Mouse (Mus musculus): ENCODE results near the gene Tob2.
A peak's percentile ranks its signal among the peaks of the same experiment; 100 is the strongest.

The Tob2 gene

DNA sequence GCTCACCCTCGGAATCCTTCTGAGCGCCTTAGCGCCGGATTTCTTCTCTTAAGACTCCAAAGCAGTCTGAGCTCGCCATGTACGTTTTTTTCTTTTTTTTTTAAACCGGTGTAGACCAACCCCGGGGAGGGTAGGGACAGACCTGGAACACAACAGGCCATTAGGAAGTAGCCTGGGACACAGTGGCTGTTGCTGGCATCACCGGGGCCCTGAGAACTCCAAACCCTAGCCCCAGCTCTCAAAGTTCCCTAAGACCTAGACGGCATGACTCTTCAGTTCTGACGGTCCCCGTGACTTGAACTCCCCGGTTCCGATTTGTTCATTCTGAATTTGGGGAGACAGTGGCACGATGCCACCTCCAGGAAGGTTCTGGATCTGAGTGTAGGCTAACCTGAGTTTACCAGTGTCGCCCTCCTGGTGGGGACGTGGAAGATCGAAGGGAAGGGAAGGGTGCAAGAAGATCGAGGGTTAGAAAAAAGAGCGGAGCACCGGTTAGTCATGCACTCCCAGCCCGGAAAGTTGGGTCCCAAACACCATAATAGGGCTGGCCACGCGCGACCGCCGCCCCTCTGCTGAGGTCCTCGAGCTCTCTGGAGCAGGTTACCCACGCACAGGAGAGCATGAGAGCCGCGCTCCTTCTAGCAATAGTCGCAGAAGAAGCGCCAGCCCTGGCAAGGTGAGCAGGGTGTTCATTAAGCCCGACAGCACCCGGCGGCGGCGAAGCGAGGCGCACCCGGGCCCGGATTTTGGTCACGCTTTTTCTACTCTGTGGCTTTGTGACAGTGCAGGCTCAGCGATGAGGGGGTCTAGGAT lies at the start of gene Tob2:
Gene Tob2, minus strand, starts transcription at position 280 of the 813 bp plus-strand sequence.
- peak; percentile 73 to 76 for DNase-seq (ENCODE audit: low spot score in 2 of 2)

GRCm38 (mm10) chr15:81907953-81908352 lies 49.4 kb upstream of the Tob2 start:
- DNase-seq (ENCODE audit: low spot score in 2 of 2), result no peak

GRCm38 (mm10) chr15:81904939-81905338 lies 46.3 kb upstream of the Tob2 start:
- DNase-seq (ENCODE audit: low spot score in 2 of 2), result peak; percentile 68 to 88

GRCm38 (mm10) chr15:81898751-81899150 lies 40.2 kb upstream of the Tob2 start:
- DNase-seq (ENCODE audit: low spot score in 2 of 2), result no peak

DNA sequence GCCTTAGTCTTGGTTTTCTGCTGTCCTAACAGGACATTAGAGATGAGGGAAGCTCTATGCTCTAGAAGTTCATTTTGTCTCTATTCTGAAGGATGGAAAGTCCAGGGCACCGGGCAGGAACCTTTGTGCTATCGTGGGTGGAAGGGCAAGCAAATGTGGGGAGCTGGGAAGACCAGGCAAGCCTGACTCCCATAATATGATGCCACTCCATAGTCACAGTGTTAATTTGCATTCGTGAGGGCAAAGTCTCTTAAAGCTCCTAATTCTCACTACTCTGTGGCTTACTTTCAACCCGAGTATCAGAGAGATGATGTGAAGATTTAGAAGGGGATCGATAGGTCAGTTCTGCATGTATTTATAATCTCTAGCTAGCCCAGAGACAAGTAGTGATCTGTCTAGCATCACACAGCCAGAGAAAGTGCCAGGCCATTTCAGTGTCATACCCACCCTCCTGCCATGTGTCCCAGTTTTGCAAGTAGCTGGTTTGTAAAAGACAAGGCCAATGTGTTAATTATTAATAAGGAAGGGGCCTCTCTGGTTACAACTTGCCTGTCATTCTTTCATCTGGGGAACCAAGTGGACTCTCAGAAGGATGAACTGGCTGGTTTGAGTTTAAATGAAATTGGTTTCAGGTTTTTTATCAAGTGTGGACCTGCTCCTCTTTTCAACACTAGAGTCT lies 39.1 kb upstream of the Tob2 start:
- no peak for DNase-seq (ENCODE audit: low spot score in 2 of 2)

- DNase-seq (ENCODE audit: low spot score in 2 of 2), result no peak
Observed at GRCm38 (mm10) chr15:81896407-81896806, 37.8 kb upstream of the Tob2 start.

DNA sequence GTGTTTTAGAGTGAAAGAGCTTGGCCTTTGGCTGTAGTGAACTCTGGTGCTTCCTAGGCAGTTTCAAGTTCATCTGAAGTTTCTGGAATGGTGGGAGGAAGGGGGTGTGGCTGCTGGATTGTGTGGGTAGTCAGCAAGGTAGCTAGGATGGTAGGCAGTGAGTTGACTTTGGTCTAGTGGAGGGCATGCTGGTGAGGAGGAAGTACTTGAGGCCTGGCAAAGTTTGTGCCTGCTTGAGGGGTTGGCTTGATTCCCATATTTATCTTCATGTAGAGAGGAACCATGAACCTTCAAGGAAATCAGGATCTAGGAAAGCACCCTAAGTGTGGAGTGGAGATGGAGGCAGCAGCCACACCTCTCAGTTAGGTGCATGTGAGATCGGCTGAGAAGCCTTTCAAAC lies 35.4 kb upstream of the Tob2 start:
- no peak for DNase-seq (ENCODE audit: low spot score in 2 of 2)

DNA sequence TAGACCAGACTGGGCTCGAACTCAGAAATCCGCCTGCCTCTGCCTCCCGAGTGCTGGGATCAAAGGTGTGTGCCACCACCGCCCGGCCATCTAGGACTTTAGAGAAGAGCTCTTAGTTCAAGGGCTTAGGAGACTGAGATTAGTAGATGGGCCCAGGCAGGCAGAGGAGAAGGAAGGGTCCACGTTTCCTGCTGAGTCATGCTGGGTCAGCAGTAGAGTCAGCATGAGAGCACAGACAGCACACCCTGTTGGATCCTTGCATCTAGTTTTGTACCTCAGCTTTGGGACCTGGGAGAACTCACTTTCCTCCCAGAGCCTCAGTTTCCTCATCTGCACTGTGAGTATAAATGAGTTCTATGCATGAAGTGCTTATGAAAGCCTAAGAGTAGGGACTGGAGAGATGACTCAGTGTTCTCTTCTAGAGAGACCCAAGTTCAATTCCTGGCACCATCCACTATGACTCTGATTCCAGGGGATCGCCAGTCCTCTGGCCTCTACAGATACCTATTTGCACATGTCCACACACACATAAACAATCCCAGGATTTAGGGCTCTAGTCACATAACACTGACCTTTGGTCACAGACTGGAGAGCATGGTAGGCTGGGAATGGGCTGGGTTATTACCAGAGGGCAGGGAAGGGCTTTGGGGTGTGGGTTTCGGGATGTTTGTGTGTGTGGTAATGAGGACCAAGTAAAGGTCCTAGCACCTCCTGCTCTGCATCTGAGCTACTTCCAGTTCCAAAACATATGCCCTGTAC lies 33.4 kb upstream of the Tob2 start:
- DNase-seq (ENCODE audit: low spot score in 2 of 2), result peak in 1 of 2 experiments; percentile 33

DNA sequence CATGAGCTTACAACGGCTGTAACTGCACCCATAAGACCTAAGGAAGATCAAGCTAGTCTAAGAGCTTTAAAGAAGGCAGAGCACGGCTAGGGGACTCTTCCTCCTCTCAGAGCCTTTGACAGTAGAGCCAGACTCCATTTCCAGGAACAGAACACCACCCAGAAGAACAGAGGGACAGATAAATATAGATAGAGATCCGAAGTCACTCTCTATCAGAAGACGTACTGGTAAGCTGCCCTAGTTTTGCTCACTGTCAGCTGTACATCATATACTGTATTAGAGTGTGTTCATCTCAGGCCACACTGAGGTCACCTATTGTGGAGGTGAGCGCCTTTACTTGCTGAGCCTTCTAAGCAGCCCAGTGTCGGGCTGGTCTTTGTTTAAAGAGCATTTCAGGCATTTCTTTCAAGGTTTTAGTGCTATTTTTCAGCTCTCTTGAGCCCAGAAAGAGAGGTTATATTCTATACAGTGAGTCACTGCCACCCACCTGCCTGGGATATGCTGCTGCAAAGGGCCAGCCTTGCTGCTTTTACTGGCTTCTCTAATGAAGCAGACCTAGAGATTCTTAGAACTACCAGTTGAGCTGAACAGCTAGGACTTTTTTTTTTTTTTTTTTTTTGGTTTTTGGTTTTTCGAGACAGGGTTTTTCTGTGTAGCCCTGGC lies 32.7 kb upstream of the Tob2 start:
- no peak for DNase-seq (ENCODE audit: low spot score in 2 of 2)

DNA sequence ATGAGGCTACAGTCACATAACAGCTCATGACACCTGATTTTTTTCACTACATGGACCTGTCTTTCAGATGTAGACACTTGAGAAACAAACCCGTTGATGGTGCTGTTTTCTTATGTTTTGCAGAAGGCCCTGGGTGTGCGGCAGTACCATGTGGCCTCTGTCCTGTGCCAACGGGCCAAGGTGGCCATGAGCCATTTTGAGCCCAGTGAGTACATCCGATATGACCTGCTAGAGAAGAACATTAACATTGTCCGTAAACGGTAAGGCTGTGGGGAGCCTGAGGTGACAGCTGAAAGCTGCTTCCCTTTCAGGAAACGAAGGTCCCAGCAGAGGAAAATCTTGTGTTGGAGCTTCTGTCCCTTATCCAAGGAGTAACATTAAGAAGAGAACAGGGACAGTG lies 30.6 kb upstream of the Tob2 start:
- DNase-seq (ENCODE audit: low spot score in 2 of 2), result no peak

DNA sequence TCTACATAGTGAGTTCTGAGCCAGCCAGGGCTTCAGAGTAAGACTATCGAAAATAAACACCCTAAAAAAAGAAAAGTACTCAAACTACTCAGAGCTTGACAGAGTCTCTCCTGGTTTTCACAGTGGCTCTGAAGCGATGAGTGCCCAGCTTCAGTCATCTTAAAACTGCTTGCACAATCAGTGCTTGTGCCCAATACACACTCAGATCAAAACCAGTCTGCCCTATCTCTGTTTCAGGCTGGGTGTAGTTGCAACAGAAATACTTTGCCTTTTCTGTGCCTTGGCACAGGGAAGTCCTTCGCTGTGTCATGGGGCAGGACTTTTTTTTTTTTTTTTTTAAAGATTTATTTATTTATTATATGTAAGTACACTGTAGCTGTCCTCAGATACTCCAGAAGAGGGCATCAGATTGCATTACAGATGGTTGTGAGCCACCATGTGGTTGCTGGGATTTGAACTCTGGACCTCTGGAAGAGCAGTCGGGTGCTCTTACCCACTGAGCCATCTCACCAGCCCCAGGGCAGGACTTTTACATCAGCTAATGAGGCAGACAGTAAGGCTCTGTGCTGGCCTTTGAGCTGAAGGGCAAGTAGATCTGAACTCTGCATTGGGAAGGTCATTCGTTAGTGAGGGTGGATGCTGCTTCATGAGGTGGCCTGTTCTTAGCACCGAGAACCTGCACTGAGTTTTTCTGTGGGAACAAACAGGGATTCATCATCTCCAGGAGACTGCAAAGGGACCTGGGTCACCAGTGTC lies 28.4 kb upstream of the Tob2 start:
- DNase-seq (ENCODE audit: low spot score in 2 of 2), result no peak

DNA sequence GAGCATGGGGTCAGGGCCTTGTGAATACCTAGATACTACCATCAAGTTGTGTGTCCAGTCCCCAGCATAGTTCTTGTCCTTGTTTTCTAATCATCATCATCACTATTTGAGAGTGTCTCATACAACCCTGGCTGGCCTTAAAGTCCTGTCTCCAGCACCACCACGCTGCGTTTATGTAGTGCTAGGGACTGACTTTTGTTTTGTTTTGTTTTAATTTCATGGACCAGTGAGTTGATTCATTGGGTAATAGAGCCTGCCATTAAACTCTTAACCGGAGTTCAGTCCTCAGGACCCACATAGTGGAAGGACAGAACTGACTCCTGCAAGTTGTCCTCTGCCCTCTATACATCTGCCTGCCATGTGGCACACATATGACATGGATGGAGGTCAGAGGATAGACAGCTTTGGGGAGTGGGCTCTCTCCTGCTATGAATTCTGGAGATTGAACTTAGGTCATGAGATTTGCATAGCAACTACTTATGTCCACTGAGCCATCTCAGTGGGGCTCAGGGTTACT lies 26.9 kb upstream of the Tob2 start:
- DNase-seq (ENCODE audit: low spot score in 2 of 2), result no peak

DNA sequence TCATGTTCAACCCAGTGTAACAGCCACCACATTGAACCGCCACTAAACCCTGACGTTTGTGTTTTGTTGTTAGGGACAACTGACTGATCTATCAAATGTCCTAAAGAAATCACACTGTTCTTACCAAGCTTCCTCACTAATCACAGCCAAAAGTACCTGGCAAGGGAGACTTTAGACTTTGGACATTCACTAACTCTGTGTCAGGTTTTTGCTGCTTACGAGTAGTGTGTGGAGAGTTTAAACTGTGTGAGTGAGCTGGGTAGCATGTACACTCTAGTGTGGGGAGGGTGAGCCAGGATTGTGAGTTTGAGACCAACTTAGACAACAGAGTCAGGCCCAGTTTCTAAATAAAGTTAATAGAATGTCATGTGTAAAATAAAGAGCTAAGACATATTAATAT lies 23.8 kb upstream of the Tob2 start:
- DNase-seq (ENCODE audit: low spot score in 2 of 2), result no peak

DNA sequence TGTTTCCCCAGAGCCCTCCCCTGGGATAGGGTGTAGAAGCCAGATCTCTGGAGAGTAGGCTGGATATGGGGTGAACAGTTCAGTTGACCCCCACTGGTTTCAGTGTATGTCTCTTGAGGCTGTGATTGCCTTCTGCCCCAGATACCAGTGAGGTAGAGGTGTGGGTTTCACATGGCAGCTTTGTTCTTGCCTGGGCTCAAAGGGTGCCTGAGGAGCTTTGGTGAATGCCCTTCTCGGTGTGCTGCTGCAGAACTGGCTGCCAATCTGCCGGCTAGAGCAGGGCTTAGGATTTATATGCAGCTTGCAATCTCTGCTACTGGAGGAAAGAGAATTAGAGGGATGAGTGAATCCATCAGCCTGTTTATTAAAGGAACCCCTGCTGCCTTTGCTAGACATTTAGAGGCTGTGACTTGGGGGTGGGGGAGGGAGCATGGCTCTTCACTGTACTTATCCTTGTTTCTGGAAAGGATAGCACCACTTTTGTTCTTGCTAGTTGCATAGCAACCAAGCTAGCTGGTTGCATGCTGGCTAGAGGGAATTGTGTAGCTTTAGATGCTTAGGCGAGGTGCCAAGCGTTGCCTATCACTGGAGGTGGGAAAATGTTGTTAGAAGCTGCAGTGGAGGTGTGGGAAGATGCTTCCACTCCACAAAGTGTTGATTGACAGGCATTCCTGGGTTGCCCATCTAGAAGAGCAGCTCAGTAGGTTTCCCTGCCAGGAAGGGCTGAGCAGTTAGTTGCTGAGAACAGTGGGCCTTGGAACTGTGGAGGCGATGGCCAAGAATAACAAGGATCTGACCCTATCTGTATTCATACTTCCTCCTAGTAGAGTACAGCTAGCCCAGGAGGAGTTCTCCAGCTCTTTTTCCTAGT lies 21.2 kb upstream of the Tob2 start:
- DNase-seq (ENCODE audit: low spot score in 2 of 2), result no peak

DNA sequence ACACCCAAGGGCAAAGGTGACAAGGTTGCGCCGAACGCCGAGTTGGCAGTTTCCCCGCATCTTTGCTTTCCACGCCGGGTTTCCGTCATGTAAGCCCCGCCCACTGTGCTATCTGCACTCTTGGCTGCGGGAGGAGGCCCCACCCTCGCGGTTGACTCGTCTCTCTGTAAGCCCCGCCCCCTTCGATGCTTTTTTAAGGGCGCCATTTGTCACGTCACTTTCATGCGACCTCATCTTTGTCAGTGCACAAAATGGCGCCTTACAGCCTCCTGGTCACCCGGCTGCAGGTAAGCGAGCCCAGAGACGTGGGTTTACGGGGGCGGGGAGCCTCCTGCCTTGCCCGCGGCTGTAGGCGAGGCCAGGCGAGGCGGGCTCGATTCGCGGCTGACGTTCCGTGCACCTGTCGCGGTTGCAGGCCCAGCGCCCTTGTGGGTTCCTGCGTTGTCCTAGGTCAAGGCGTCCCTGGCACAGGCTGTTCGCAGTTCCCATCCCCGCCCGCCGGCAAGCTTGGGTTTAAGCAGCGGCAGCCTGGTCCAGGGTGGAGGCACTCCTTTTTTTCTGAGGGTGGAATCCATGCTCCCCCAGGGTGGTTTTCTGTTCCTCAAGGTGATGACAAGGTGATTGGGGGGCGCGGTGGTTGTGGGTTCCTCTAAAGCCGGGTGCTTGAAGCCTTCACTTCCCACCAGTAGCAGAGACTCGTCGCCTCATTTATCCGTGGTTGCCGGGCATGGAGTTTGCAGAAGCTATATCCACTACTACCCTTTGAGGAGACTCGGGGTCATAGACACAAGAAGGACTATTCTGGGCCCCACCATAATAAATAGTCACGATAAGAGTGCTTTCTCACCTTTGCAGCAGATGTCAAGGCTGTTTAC lies 13.9 kb upstream of the Tob2 start, which contains the start of gene Aco2:
Gene Aco2, plus strand, starts transcription at position 48 of the 875 bp plus-strand sequence.
- DNase-seq (ENCODE audit: low spot score in 2 of 2), result peak; percentile 99

GRCm38 (mm10) chr15:81871604-81872261 lies 13.1 kb upstream of the Tob2 start, which contains the start of gene Phf5a:
Gene Phf5a, minus strand, starts transcription at chr15:81871911.
- DNase-seq (ENCODE audit: low spot score in 2 of 2), result peak; percentile 79 to 88

DNA sequence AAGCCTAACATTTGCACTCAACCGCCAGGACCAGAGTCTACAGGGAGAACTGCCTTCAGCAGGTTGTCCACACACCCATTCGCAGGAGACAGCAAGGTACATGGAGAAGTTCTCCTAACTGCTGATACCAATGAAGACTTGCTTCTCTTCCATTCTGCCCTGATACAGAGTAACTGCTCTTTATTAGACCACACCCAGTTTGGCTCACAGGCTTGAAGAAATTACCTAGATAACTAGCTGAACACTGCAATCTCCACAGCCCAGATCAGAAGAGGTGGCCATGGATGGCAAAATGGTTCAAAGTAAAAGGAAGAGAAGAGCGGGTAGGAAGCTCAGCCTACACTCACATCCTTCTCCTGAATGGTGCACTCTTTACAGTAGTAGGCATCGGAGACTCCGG lies 11.4 kb upstream of the Tob2 start:
- DNase-seq (ENCODE audit: low spot score in 2 of 2), result no peak

GRCm38 (mm10) chr15:81864238-81864637 lies 5.6 kb upstream of the Tob2 start:
- no peak for DNase-seq (ENCODE audit: low spot score in 2 of 2)
